19 mouse cellular contexts compared by ENCODE assay signal in the genomic region with DNA sequence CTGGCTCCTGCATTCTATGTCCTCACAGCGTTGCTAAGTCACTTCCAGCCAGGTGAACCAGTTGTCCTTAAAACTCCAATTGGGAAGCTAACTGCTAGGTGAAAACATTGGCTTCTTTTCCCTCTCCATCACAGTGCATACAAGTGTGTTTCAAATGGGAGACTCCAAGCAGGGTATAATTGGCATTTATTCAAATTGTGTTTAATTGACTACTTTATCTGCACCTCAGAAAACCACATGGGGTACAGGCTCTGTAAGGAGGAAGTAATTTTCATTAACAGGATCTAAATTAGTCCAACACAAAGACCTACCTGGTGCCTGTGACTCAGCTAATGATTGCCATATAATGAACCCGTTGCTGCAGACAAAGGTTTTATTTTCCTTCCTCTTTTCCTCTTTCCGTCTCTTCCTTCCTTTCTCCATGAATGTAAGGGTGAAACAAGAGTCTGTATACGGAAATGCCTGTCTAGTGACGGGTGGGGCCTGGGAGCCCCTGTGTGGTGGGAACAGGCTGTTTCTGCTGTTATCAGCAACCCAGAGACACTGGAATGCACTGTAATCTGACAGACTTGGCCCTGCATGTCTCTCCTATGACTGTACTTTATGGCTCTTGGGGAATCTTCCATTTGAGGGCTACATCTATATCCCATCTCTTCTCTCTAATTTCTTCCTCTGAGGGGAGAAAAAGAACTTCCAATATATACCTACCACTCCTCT.
DNase-seq lines count a peak whose midpoint lies in the region; ATAC-seq lines count a peak whose summit lies in the region.
"Had no signal": no experiment of that assay in that cellular context is flagged by ENCODE, and none has a peak within 500 bp of the region (broad histone marks: within the 10 kb centered on the region; RNA-seq: fewer than 3 reads in every experiment).

No protein-coding gene starts in this region.

- no peaks in the 10 kb centered on the region for H3K9me3 ChIP-seq in hindbrain, embryonic 16.5 days (ENCODE audit: control insufficient read depth, low read length)
- H3K9me3 ChIP-seq in hindbrain, embryonic 11.5 days (ENCODE audit: control insufficient read depth, low read length) = no peaks in the 10 kb centered on the region
- H3K9me3 ChIP-seq in neural tube, embryonic 14.5 days (ENCODE audit: control insufficient read depth, low read length) = no peaks in the 10 kb centered on the region
- H3K9me3 ChIP-seq: forebrain, embryonic 10.5 days; limb, embryonic 15.5 days; midbrain, embryonic 10.5 days had no signal

- no peaks in the 10 kb centered on the region for H3K27me3 ChIP-seq in hindbrain, embryonic 16.5 days (replicated peaks; ENCODE audit: control insufficient read depth, insufficient read depth, low read length)
- H3K27me3 ChIP-seq in hindbrain, embryonic 11.5 days (ENCODE audit: control insufficient read depth, insufficient read depth, low read length) = no peaks in the 10 kb centered on the region
- no peaks in the 10 kb centered on the region for H3K27me3 ChIP-seq in neural tube, embryonic 14.5 days (ENCODE audit: control insufficient read depth, insufficient read depth, low read length)
- H3K27me3 ChIP-seq: limb, embryonic 15.5 days had no signal

- H3K9ac ChIP-seq in hindbrain, embryonic 16.5 days (ENCODE audit: low read depth, low read length) = no peak overlapping the region
- H3K9ac ChIP-seq in hindbrain, embryonic 11.5 days (ENCODE audit: low read depth, low read length) = no peak overlapping the region
- H3K9ac ChIP-seq in neural tube, embryonic 14.5 days (replicated peaks; ENCODE audit: low read depth, low read length) = no peak overlapping the region
- H3K9ac ChIP-seq: limb, embryonic 15.5 days had no signal

- no peak overlapping the region for H3K4me3 ChIP-seq in hindbrain, embryonic 16.5 days (ENCODE audit: low read length)
- H3K4me3 ChIP-seq in hindbrain, embryonic 11.5 days (ENCODE audit: low read depth, low read length) = no peak overlapping the region
- no peak overlapping the region for H3K4me3 ChIP-seq in neural tube, embryonic 14.5 days (ENCODE audit: low read depth, low read length)
- H3K4me3 ChIP-seq: forebrain, embryonic 10.5 days; limb, embryonic 15.5 days; midbrain, embryonic 10.5 days had no signal

- H3K4me1 ChIP-seq in hindbrain, embryonic 16.5 days (ENCODE audit: control insufficient read depth, insufficient read depth, low read depth, low read length) = peaks cover 4% of the 10 kb centered on the region; the same call in 1 of the 2 replicates
- H3K4me1 ChIP-seq in hindbrain, embryonic 11.5 days (replicated peaks; ENCODE audit: control insufficient read depth, insufficient read depth, low read length) = no peaks in the 10 kb centered on the region
- H3K4me1 ChIP-seq in neural tube, embryonic 14.5 days (ENCODE audit: control insufficient read depth, insufficient read depth, low read length) = no peaks in the 10 kb centered on the region

- intact Hi-C loops in heart, postnatal 36 days (cut with DNase I) = no loop called here

- no peak overlapping the region for H3K27ac ChIP-seq in hindbrain, embryonic 16.5 days (ENCODE audit: low read depth, low read length)
- no peak overlapping the region for H3K27ac ChIP-seq in hindbrain, embryonic 11.5 days (ENCODE audit: low read depth, low read length)
- H3K27ac ChIP-seq in neural tube, embryonic 14.5 days (ENCODE audit: low read depth, low read length) = no peak overlapping the region
- H3K27ac ChIP-seq: forebrain, embryonic 10.5 days; kidney, postnatal 0 days; limb, embryonic 15.5 days; midbrain, embryonic 10.5 days had no signal

- H3K36me3 ChIP-seq in hindbrain, embryonic 16.5 days (ENCODE audit: control insufficient read depth, insufficient read depth, low read length) = no peaks in the 10 kb centered on the region
- H3K36me3 ChIP-seq in hindbrain, embryonic 11.5 days (ENCODE audit: control insufficient read depth, insufficient read depth, low read length) = no peaks in the 10 kb centered on the region
- H3K36me3 ChIP-seq in neural tube, embryonic 14.5 days (ENCODE audit: control insufficient read depth, insufficient read depth, low read length) = no peaks in the 10 kb centered on the region
- H3K36me3 ChIP-seq: forebrain, embryonic 10.5 days; limb, embryonic 15.5 days; midbrain, embryonic 10.5 days had no signal

- H3K4me2 ChIP-seq in hindbrain, embryonic 16.5 days (ENCODE audit: low read length) = no peak overlapping the region
- no peak overlapping the region for H3K4me2 ChIP-seq in hindbrain, embryonic 11.5 days (replicated peaks; ENCODE audit: low read depth, low read length)
- H3K4me2 ChIP-seq in neural tube, embryonic 14.5 days (ENCODE audit: low read depth, low read length) = no peak overlapping the region
- H3K4me2 ChIP-seq: limb, embryonic 15.5 days had no signal

- 54% methylated on average over 5 of the region's 5 CpGs for WGBS in hindbrain, embryonic 16.5 days
- 80% methylated on average over 5 of the region's 5 CpGs for WGBS in hindbrain, embryonic 11.5 days
- 37% methylated on average over 5 of the region's 5 CpGs for WGBS in neural tube, embryonic 14.5 days

- peak; percentile 86 for DNase-seq in heart, adult 11 months
- DNase-seq in heart, postnatal 36 days = no peak
- DNase-seq in hindbrain, embryonic 11.5 days (ENCODE audit: low spot score) = no peak
- DNase-seq in Muller cell, postnatal 12 days (ENCODE audit: inconsistent ontology term) = peak; percentile 43
- no peak for DNase-seq in urinary bladder, adult 2 months (ENCODE audit: low spot score)
- no peak for DNase-seq in kidney, adult 18-20 months
- DNase-seq: adrenal gland, postnatal 10 days; cerebellum, adult 2 months; heart, adult 18-20 months; layer of hippocampus, adult 9-11 months; thymus, postnatal 36 days had no signal

- ATAC-seq in hindbrain, embryonic 16.5 days = peak; percentile 6; the same call in 1 of the 2 replicates
- no peak for ATAC-seq in hindbrain, embryonic 11.5 days (ENCODE audit: low FRiP score)
- ATAC-seq in neural tube, embryonic 14.5 days (ENCODE audit: low read depth) = 0 out of 2 replicates have a peak, but pooled peaks have one; percentile 13
- ATAC-seq: inflammation-experienced regulatory T-cells, adult 6 months; lung, postnatal 0 days had no signal

Comparison
In these comparisons a context has a peak if more than half of its experiments do, and no peak if none do; other contexts are left out.
1. DNase-seq: peak in heart, adult 11 months (single experiment) and Muller cell, postnatal 12 days (single experiment); none in heart, postnatal 36 days (0 of 2), hindbrain, embryonic 11.5 days (single experiment), urinary bladder, adult 2 months (single experiment) and kidney, adult 18-20 months (single experiment).